Mouse (Mus musculus) B cell, adult 67 days (primary cell): ENCODE data around the gene Teddm3. TPM values are rescaled to one million over a fixed set of nuclear protein-coding genes. Genes with fewer than 3 reads are reported as not detected.

ENCODE experiments used
- total RNA-seq, 2 experiments: library from RNA; stranded (reverse); gene quantifications; 4 replicates each; pipeline ENCODE4 v1.2.4; 2023

Gene Teddm3
- total RNA-seq, result not detected

DNA sequence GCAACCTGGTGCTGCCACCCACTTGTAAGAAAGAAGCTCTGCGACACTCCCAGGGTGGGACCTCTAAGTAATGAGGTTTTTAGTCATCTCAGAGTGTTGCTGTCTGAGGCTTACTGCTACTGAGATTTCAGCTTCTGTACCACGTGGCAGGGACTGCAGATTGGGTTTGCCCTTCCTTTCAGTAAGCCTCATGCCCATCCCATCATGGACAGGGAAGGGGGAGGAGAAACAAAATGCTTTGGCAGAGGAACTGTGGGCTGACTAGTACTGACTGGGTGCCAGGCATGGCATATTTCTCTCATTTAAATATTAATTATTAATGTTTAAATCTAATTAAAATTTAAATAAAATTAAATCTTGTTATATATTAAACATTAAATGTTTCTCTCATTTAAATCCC lies at the start of gene Teddm3:
Gene Teddm3 (minus strand): TSS at position 101 of the 400 bp plus-strand sequence.

Other genes with a start within 250 kb of the Teddm3 start
- gene Ephb3, start 50.8 kb upstream of the Teddm3 start, total RNA-seq, result not detected